Comparison of ENCODE assay signal across 8 mouse cellular contexts in the genomic region with DNA sequence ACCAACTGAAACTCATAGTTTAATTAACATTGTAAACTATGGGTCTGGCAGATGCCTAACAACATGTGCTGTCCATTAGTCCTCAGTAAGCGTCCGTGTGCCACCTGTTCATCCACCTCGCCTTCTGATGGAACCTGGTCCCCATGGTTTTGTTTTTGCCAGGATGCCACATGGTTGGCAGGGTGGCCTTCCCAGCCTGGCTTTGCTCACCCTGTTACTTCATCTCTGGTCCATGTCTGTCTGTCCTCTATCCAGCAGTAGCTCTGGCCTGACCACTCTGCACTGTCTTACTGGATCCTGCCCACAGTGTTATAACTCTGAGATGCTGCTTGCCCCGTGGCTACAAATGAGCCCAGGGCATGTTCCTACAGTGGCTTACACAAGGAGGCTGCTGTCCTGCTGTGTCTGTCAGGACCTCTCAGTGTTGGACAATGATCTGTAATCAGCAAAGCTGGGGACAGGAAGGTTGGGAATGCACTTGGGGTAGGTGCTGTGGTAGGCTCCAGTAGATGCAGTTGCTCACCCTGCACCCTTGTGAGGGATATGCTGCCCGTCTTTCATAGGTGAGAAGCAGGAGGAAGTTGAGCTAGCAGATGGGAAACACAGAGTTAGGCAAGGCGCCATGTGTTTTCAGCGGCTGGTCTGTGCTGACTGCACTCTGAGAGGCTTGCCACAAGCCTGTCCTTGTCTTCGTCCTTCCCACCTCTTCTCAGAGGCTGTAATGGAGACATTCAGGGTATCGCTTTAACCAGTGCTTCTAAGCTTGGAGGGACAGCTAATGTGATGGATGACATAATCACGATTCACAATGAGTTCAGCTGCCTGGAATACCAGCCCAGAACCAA.
A peak's percentile ranks its signal among the peaks of the same experiment; 100 is the strongest.
DNase-seq lines count a peak whose midpoint lies in the region; ATAC-seq and TF ChIP-seq lines count a peak whose summit lies in the region.
"Had no signal": no experiment of that assay in that cellular context is flagged by ENCODE, and none has a peak within 500 bp of the region (broad histone marks: within the 10 kb centered on the region; RNA-seq: fewer than 3 reads in every experiment).

No protein-coding gene starts in this region.

- H3ac ChIP-seq in C2C12 (ENCODE audit: control insufficient read depth, insufficient read length, low read depth): peak overlapping the region; percentile 5

- H3K36me3 ChIP-seq in C2C12 (ENCODE audit: control insufficient read depth, insufficient read depth): no peaks in the 10 kb centered on the region
- H3K36me3 ChIP-seq in neural tube, embryonic 15.5 days: no peaks in the 10 kb centered on the region

- H3K79me2 ChIP-seq in C2C12 (ENCODE audit: control insufficient read depth, insufficient read depth): no peaks in the 10 kb centered on the region

- H3K9ac ChIP-seq in neural tube, embryonic 15.5 days (replicated peaks): no peak overlapping the region

- H3K79me3 ChIP-seq in C2C12 (ENCODE audit: low read depth): no peaks in the 10 kb centered on the region

- no peak overlapping the region for H3K4me3 ChIP-seq in C2C12 (ENCODE audit: insufficient read depth, poor library complexity, severe bottlenecking)
- H3K4me3 ChIP-seq in neural tube, embryonic 15.5 days (replicated peaks): no peak overlapping the region
- H3K4me3 ChIP-seq: megakaryocyte, embryonic 14.5 days had no signal

- TF ChIP-seq CTCF in C2C12 (IDR thresholded peaks at IDR 0.05; ENCODE audit: control insufficient read depth, insufficient read depth, insufficient read length): no peak

- no peaks in the 10 kb centered on the region for H3K27me3 ChIP-seq in C2C12 (ENCODE audit: control insufficient read depth, insufficient read depth, insufficient read length)
- H3K27me3 ChIP-seq in neural tube, embryonic 15.5 days (replicated peaks): no peaks in the 10 kb centered on the region
- H3K27me3 ChIP-seq: megakaryocyte, embryonic 14.5 days had no signal

- DNase-seq in cerebellum, adult 11-12 months: peak; percentile 79
- DNase-seq in embryo, embryonic 10.5 days (ENCODE audit: low spot score): no peak
- no peak for DNase-seq in spleen, adult 12 weeks (ENCODE audit: low spot score)

- WGBS in neural tube, embryonic 15.5 days: 66% methylated on average over 10 of the region's 10 CpGs

- no peak overlapping the region for H3K27ac ChIP-seq in neural tube, embryonic 15.5 days (replicated peaks)

- H3K4me1 ChIP-seq in neural tube, embryonic 15.5 days: peaks cover 55% of the 10 kb centered on the region

- H3K9me3 ChIP-seq in neural tube, embryonic 15.5 days (replicated peaks): no peaks in the 10 kb centered on the region
- H3K9me3 ChIP-seq: megakaryocyte, embryonic 14.5 days had no signal

- ATAC-seq in hematopoietic stem cell, adult 5-6 weeks (replicated peaks in 1 of 2; ENCODE audit: insufficient read depth in 1 of 2, low FRiP score in 2 of 2, low TSS enrichment in 1 of 2, low read depth in 1 of 2, poor library complexity in 2 of 2, severe bottlenecking in 2 of 2): peak; percentile 52 to 54; a peak in 3 of 4 replicates
- ATAC-seq in megakaryocyte, adult 5-6 weeks (ENCODE audit: poor library complexity, severe bottlenecking): peak; percentile 64
- ATAC-seq in neural tube, embryonic 15.5 days (ENCODE audit: low FRiP score): no peak

- H3K4me2 ChIP-seq in neural tube, embryonic 15.5 days: no peak overlapping the region

TF ChIP-seq in C2C12, 6 proteins besides CTCF, POLR2A, EP300 and RAD21:
- TF ChIP-seq MYOD1 (IDR thresholded peaks at IDR 0.05; ENCODE audit: control insufficient read depth, insufficient read length, low read depth): peak; percentile 35
- TF ChIP-seq CEBPB (IDR thresholded peaks at IDR 0.05; ENCODE audit: low read depth): no peak
